Mouse (Mus musculus) stomach, embryonic 15.5 days (tissue): ENCODE data around the gene Ophn1. TPM values are rescaled to one million over a fixed set of nuclear protein-coding genes. Genes with fewer than 3 reads are reported as not detected.

Experiments used
- ATAC-seq: fragments of 200-750 bp; cut with Nextera tagmentation; 2 replicates; pipeline ENCODE4 v1.8.0; 2017; ENCODE audit warnings: low read depth, moderate number of reproducible peaks, moderate TSS enrichment; ENCODE audit not compliant: insufficient read depth, low FRiP score
- H3K27ac ChIP-seq: fragments of 300-500 bp; sonication (generic); 2 replicates; pipeline ENCODE4 v1.5.1; 2015; ENCODE audit warnings: mild to moderate bottlenecking, inconsistent platforms
- H3K27me3 ChIP-seq: fragments of 300-500 bp; sonication (generic); replicated peaks from 2 replicates; pipeline ENCODE4 v1.6.1; 2015; ENCODE audit warnings: inconsistent platforms
- H3K36me3 ChIP-seq: fragments of 300-500 bp; sonication (generic); 2 replicates; pipeline ENCODE4 v1.6.1; 2015; ENCODE audit warnings: inconsistent platforms
- H3K4me1 ChIP-seq: fragments of 300-500 bp; sonication (generic); 2 replicates; pipeline ENCODE4 v1.6.1; 2015; ENCODE audit warnings: inconsistent platforms
- H3K4me2 ChIP-seq: fragments of 300-500 bp; sonication (generic); 2 replicates; pipeline ENCODE4 v1.6.1; 2015; ENCODE audit warnings: mild to moderate bottlenecking, inconsistent platforms
- H3K4me3 ChIP-seq: fragments of 300-500 bp; sonication (generic); replicated peaks from 2 replicates; pipeline ENCODE4 v1.5.1; 2015; ENCODE audit warnings: inconsistent platforms
- H3K9ac ChIP-seq: fragments of 300-500 bp; sonication (generic); 2 replicates; pipeline ENCODE4 v1.6.1; 2015; ENCODE audit warnings: inconsistent platforms
- H3K9me3 ChIP-seq: fragments of 300-500 bp; sonication (generic); 2 replicates; pipeline ENCODE4 v1.6.1; 2016; ENCODE audit warnings: inconsistent platforms
- WGBS: fragments of 180-500 bp; shearing (Covaris S2); methylation state at CpG from one replicate; pipeline ENCODE4 v1.1.7; 2015; 5-methylcytosine and 5-hydroxymethylcytosine counted together
- microRNA-seq: library from miRNA; unstranded; fragments of <30 nt; microRNA quantifications from one replicate; pipeline ENCODE4, GENCODE M21; 2016
- polyA plus RNA-seq: library from polyadenylated mRNA; unstranded; fragments of >200 nt; fragmentation: Nextera tagmentation; extraction: Ambion mirVana; gene quantifications from 2 replicates; pipeline ENCODE4 v1.2.1, GENCODE M21; 2015

Gene Ophn1
- polyA plus RNA-seq, 1 experiment from 2014 or later, result 11.5 TPM

DNA sequence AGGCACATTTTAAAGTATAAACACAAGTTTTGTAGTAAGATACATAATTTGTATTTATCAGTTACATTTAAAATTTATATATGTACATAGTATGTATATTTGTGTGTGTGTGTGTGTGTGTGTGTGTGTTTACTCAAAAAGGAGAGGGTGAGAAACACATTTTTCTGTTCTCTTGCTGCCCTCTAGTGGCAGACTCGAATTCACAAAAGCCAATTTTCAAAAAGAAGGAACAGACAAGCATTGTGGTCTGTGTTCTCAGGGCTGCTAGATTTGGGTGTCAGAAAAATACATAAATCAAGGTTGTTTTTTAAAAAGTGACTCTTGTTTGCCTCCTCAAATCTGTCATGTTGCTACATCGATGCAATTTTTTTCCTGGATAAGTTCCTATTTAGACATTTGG is 272.0 kb downstream of the Ophn1 start:
- Histone ChIP-seq H3K9me3 (no peaks in the 10 kb centered on the region), H3K4me2 (no peak overlapping the region), H3K36me3 (no peaks in the 10 kb centered on the region), H3K4me3 (no peak overlapping the region), H3K4me1 (no peaks in the 10 kb centered on the region), H3K27me3 (no peaks in the 10 kb centered on the region), H3K9ac (no peak overlapping the region), H3K27ac (no peak overlapping the region)
- no peak for ATAC-seq
- WGBS, result 7% methylated on average over 2 of the region's 2 CpGs

GRCm38 (mm10) chrX:98617426-98617825 is 273.4 kb downstream of the Ophn1 start:
- no peak overlapping the region for H3K27ac ChIP-seq
- no peaks in the 10 kb centered on the region for H3K9me3 ChIP-seq
- WGBS, result 57% methylated on average over 4 of the region's 4 CpGs
- H3K36me3 ChIP-seq, result no peaks in the 10 kb centered on the region
- ATAC-seq, result no peak
- no peaks in the 10 kb centered on the region for H3K4me1 ChIP-seq
- no peak overlapping the region for H3K4me3 ChIP-seq
- H3K27me3 ChIP-seq, result no peaks in the 10 kb centered on the region
- H3K9ac ChIP-seq, result no peak overlapping the region
- no peak overlapping the region for H3K4me2 ChIP-seq

- H3K4me1 ChIP-seq, result no peaks in the 10 kb centered on the region
- ATAC-seq, result no peak
- no peaks in the 10 kb centered on the region for H3K9me3 ChIP-seq
Observed at GRCm38 (mm10) chrX:98574201-98574600, 316.6 kb downstream of the Ophn1 start.

DNA sequence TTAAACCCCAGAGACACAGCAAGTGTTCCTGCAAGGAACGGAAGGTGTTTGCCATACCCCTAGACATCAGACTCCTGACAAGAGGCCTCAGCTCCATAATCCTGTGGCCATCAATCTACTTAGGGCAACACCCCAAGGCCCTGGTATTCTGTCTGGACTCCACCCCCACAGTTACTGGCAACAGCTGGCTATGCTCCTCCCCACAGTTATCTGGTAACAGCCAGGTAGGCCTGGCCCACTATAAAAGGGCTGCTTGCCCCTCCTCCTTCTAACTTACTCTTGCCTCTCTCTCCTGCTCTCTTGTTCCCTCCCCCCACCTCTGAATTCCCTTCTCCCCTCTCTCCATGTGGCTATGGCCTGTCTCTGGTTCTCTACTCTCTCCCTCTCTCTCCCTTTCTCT is 344.4 kb downstream of the Ophn1 start:
- Histone ChIP-seq H3K9ac (no peak overlapping the region), H3K4me1 (no peaks in the 10 kb centered on the region), H3K27me3 (no peaks in the 10 kb centered on the region), H3K4me2 (no peak overlapping the region), H3K27ac (no peak overlapping the region), H3K9me3 (no peaks in the 10 kb centered on the region), H3K4me3 (no peak overlapping the region), H3K36me3 (no peaks in the 10 kb centered on the region)
- WGBS, result 96% methylated on average over 1 of the region's 1 CpGs
- no peak for ATAC-seq

More at GRCm38 (mm10) chrX:98574201-98574600, 316.6 kb downstream of the Ophn1 start:
- Histone ChIP-seq H3K27me3 (no peaks in the 10 kb centered on the region), H3K27ac (no peak overlapping the region), H3K9ac (no peak overlapping the region), H3K36me3 (no peaks in the 10 kb centered on the region), H3K4me2 (no peak overlapping the region), H3K4me3 (no peak overlapping the region)

DNA sequence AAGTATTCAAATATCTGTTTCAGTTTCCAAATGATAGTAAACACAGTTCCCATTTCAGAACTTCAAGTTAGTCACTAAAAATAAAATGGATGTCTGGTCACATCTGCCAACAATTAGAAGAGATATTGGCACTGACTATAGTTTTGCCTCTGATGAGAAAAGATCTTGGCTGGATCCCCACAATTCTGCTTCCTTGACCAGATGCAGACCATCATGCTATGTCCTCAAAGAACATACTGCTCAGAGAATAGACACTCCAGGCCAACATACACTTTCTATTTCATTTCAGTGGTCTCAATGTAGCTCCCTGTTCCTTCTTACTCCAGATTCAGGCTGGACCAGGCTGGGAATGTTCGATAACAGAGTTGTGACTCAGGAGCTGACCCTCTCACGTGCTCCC is 375.5 kb downstream of the Ophn1 start:
- Histone ChIP-seq H3K27me3 (no peaks in the 10 kb centered on the region), H3K4me3 (no peak overlapping the region), H3K9ac (no peak overlapping the region), H3K9me3 (no peaks in the 10 kb centered on the region), H3K36me3 (no peaks in the 10 kb centered on the region), H3K4me1 (no peaks in the 10 kb centered on the region), H3K27ac (no peak overlapping the region), H3K4me2 (no peak overlapping the region)
- 70% methylated on average over 2 of the region's 2 CpGs for WGBS
- ATAC-seq, result no peak

DNA sequence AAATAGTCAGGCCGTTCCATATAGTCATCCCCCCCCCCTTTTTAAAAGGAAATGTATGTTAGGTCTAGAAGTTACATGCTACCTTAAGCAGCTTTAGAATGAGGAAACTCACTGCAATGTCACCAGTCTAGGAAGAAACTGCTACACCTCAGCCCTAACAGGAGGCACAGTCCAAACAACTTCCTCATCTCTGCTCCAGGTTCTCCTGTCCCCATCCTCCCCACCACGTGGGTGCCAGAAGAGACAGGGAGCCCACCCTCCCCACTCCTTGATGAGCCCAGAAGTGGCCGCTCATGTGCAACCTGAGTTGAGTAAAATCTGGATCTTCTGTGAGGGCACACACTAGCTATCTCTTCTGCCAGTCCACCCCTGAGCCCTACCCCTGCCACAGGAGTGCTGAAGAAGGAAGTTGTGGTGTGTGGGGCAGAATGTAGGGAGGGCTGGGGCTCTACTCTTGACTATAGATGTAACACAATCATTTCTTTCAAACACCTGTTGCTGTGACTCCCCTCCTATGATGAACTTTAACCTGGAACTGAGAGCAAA is 376.4 kb downstream of the Ophn1 start:
- WGBS, result 70% methylated on average over 3 of the region's 3 CpGs
- Histone ChIP-seq H3K9me3 (no peaks in the 10 kb centered on the region), H3K27ac (no peak overlapping the region), H3K9ac (no peak overlapping the region), H3K4me3 (no peak overlapping the region), H3K36me3 (no peaks in the 10 kb centered on the region), H3K4me2 (no peak overlapping the region), H3K4me1 (no peaks in the 10 kb centered on the region), H3K27me3 (no peaks in the 10 kb centered on the region)
- no peak for ATAC-seq

Small RNA genes within 50 kb of the gene (microRNA-seq; reads per million reads assigned to microRNA genes)
- gene Gm27554, result not detected

Other genes starting within 250 kb of the Ophn1 start
- 28.1 and 28.5 TPM in 2 replicates for gene Yipf6, start 45.3 kb upstream of the Ophn1 start, polyA plus RNA-seq
- gene Stard8, start 112.2 kb upstream of the Ophn1 start, polyA plus RNA-seq, result 7.4 and 8.1 TPM in 2 replicates
- 32.1 and 34.6 TPM in 2 replicates for gene Efnb1, start 245.1 kb upstream of the Ophn1 start, polyA plus RNA-seq